26 mouse cellular contexts compared by ENCODE assay signal in genomic region chr7:133569194-133569880, GRCm38 (mm10). TPM values are rescaled to one million over a fixed set of nuclear protein-coding genes. Genes with fewer than 3 reads are reported as not detected.
DNase-seq lines count a peak whose midpoint lies in the region; ATAC-seq lines count a peak whose summit lies in the region.
"Had no signal": no experiment of that assay in that cellular context is flagged by ENCODE, and none has a peak within 500 bp of the region (broad histone marks: within the 10 kb centered on the region; RNA-seq: fewer than 3 reads in every experiment).

No protein-coding gene starts in this region.

- H3K4me1 ChIP-seq in liver, embryonic 11.5 days (replicated peaks; ENCODE audit: control insufficient read depth, insufficient read depth, low read length) = no peaks in the 10 kb centered on the region
- H3K4me1 ChIP-seq in liver, embryonic 12.5 days = peaks cover 15% of the 10 kb centered on the region; the same call in 1 of the 2 replicates
- peaks cover 29% of the 10 kb centered on the region for H3K4me1 ChIP-seq in kidney, embryonic 16.5 days (ENCODE audit: insufficient read depth, low read length)
- H3K4me1 ChIP-seq in limb, embryonic 10.5 days = peaks cover 35% of the 10 kb centered on the region
- no peaks in the 10 kb centered on the region for H3K4me1 ChIP-seq in hindbrain, embryonic 12.5 days
- H3K4me1 ChIP-seq in forebrain, embryonic 11.5 days (replicated peaks; ENCODE audit: control insufficient read depth, insufficient read depth, low read length) = no peaks in the 10 kb centered on the region
- H3K4me1 ChIP-seq: hindbrain, embryonic 10.5 days had no signal

- H3K4me2 ChIP-seq in liver, embryonic 11.5 days = no peak overlapping the region
- no peak overlapping the region for H3K4me2 ChIP-seq in liver, embryonic 12.5 days
- H3K4me2 ChIP-seq in kidney, embryonic 16.5 days (replicated peaks; ENCODE audit: low read depth, low read length) = peak overlapping the region; percentile 46
- no peak overlapping the region for H3K4me2 ChIP-seq in hindbrain, embryonic 12.5 days (replicated peaks)
- H3K4me2 ChIP-seq in forebrain, embryonic 11.5 days (ENCODE audit: low read depth, low read length, severe bottlenecking) = no peak overlapping the region
- H3K4me2 ChIP-seq: limb, embryonic 15.5 days had no signal

- DNase-seq in liver, embryonic 11.5 days (ENCODE audit: low spot score) = peak; percentile 22
- DNase-seq in limb, embryonic 10.5 days (ENCODE audit: low spot score) = peak; percentile 42
- DNase-seq in natural killer cell, adult 2 months (ENCODE audit: low spot score in 2 of 2) = no peak
- no peak for DNase-seq in adrenal gland, postnatal 14 days
- DNase-seq in forebrain, embryonic 11.5 days (ENCODE audit: low spot score) = no peak
- DNase-seq: adrenal gland, postnatal 36 days; B cell, adult 2 months; cerebellum, adult 11-12 months; cerebellum, postnatal 14 days; embryo, embryonic 11 days; gastrocnemius, adult 2 months; liver, postnatal 0 days; retina, postnatal 1 day had no signal

- no peak overlapping the region for H3K9ac ChIP-seq in liver, embryonic 11.5 days (ENCODE audit: low read depth, low read length)
- H3K9ac ChIP-seq in liver, embryonic 12.5 days = no peak overlapping the region
- H3K9ac ChIP-seq in kidney, embryonic 16.5 days (replicated peaks; ENCODE audit: low read length) = no peak overlapping the region
- no peak overlapping the region for H3K9ac ChIP-seq in hindbrain, embryonic 12.5 days
- H3K9ac ChIP-seq in forebrain, embryonic 11.5 days (ENCODE audit: low read length) = no peak overlapping the region
- H3K9ac ChIP-seq: limb, embryonic 15.5 days; liver, postnatal 0 days had no signal

- ATAC-seq in liver, embryonic 11.5 days (replicated peaks; ENCODE audit: low FRiP score) = no peak
- no peak for ATAC-seq in liver, embryonic 12.5 days
- ATAC-seq in kidney, embryonic 16.5 days (ENCODE audit: low FRiP score, low TSS enrichment) = peak; percentile 95
- no peak for ATAC-seq in hindbrain, embryonic 12.5 days (ENCODE audit: low FRiP score)
- ATAC-seq in forebrain, embryonic 11.5 days (replicated peaks; ENCODE audit: low FRiP score) = no peak
- ATAC-seq: liver, postnatal 0 days; midbrain, embryonic 16.5 days had no signal

- WGBS in liver, embryonic 11.5 days = 83% methylated on average over 16 of the region's 16 CpGs
- WGBS in liver, embryonic 12.5 days (ENCODE audit: insufficient replicate concordance) = 76% methylated on average over 16 of the region's 16 CpGs
- WGBS in kidney, embryonic 16.5 days = 14% methylated on average over 16 of the region's 16 CpGs
- 64% methylated on average over 16 of the region's 16 CpGs for WGBS in limb, embryonic 10.5 days
- 91% methylated on average over 16 of the region's 16 CpGs for WGBS in hindbrain, embryonic 12.5 days
- WGBS in forebrain, embryonic 11.5 days = 94% methylated on average over 16 of the region's 16 CpGs

- H3K4me3 ChIP-seq in liver, embryonic 11.5 days (ENCODE audit: low read depth, low read length) = no peak overlapping the region
- H3K4me3 ChIP-seq in liver, embryonic 12.5 days = no peak overlapping the region
- 0 out of 2 replicates have a peak overlapping the region, but pooled peaks have one; percentile 16 for H3K4me3 ChIP-seq in kidney, embryonic 16.5 days (ENCODE audit: low read length)
- no peak overlapping the region for H3K4me3 ChIP-seq in limb, embryonic 10.5 days
- no peak overlapping the region for H3K4me3 ChIP-seq in hindbrain, embryonic 12.5 days
- H3K4me3 ChIP-seq in forebrain, embryonic 11.5 days (ENCODE audit: low read depth, low read length) = no peak overlapping the region
- H3K4me3 ChIP-seq: gastrocnemius, adult 2 months; hindbrain, embryonic 10.5 days; left cerebral cortex, adult 2 months; limb, embryonic 15.5 days; megakaryocyte, embryonic 14.5 days had no signal

- no peaks in the 10 kb centered on the region for H3K27me3 ChIP-seq in liver, embryonic 11.5 days (replicated peaks; ENCODE audit: control insufficient read depth, insufficient read depth, low read length)
- no peaks in the 10 kb centered on the region; the same call in 1 of the 2 replicates for H3K27me3 ChIP-seq in liver, embryonic 12.5 days (replicated peaks)
- H3K27me3 ChIP-seq in kidney, embryonic 16.5 days (ENCODE audit: insufficient read depth, low read length) = no peaks in the 10 kb centered on the region
- H3K27me3 ChIP-seq in limb, embryonic 10.5 days (ENCODE audit: low read depth, poor library complexity, severe bottlenecking) = no peaks in the 10 kb centered on the region
- no peaks in the 10 kb centered on the region for H3K27me3 ChIP-seq in hindbrain, embryonic 12.5 days
- no peaks in the 10 kb centered on the region for H3K27me3 ChIP-seq in forebrain, embryonic 11.5 days (ENCODE audit: control insufficient read depth, insufficient read depth, low read length)
- H3K27me3 ChIP-seq: limb, embryonic 15.5 days had no signal

- no peaks in the 10 kb centered on the region for H3K9me3 ChIP-seq in liver, embryonic 11.5 days (ENCODE audit: control insufficient read depth, low read length)
- H3K9me3 ChIP-seq in liver, embryonic 12.5 days (replicated peaks) = no peaks in the 10 kb centered on the region
- no peaks in the 10 kb centered on the region for H3K9me3 ChIP-seq in kidney, embryonic 16.5 days (ENCODE audit: low read length)
- H3K9me3 ChIP-seq in limb, embryonic 10.5 days (replicated peaks) = no peaks in the 10 kb centered on the region
- H3K9me3 ChIP-seq in hindbrain, embryonic 12.5 days (replicated peaks) = no peaks in the 10 kb centered on the region
- no peaks in the 10 kb centered on the region for H3K9me3 ChIP-seq in forebrain, embryonic 11.5 days (ENCODE audit: control insufficient read depth, low read length)
- H3K9me3 ChIP-seq: hindbrain, embryonic 10.5 days; limb, embryonic 15.5 days; megakaryocyte, embryonic 14.5 days had no signal

- no peaks in the 10 kb centered on the region for H3K36me3 ChIP-seq in liver, embryonic 11.5 days (ENCODE audit: control insufficient read depth, insufficient read depth, low read length)
- H3K36me3 ChIP-seq in liver, embryonic 12.5 days = no peaks in the 10 kb centered on the region
- no peaks in the 10 kb centered on the region for H3K36me3 ChIP-seq in kidney, embryonic 16.5 days (ENCODE audit: insufficient read depth, low read length)
- no peaks in the 10 kb centered on the region for H3K36me3 ChIP-seq in limb, embryonic 10.5 days
- H3K36me3 ChIP-seq in hindbrain, embryonic 12.5 days = no peaks in the 10 kb centered on the region
- H3K36me3 ChIP-seq in forebrain, embryonic 11.5 days (ENCODE audit: control insufficient read depth, insufficient read depth, low read length) = no peaks in the 10 kb centered on the region
- H3K36me3 ChIP-seq: hindbrain, embryonic 10.5 days; limb, embryonic 15.5 days had no signal

- H3K27ac ChIP-seq in liver, embryonic 11.5 days (ENCODE audit: low read depth, low read length) = no peak overlapping the region
- H3K27ac ChIP-seq in liver, embryonic 12.5 days = no peak overlapping the region
- peak overlapping the region; percentile 82 for H3K27ac ChIP-seq in kidney, embryonic 16.5 days (ENCODE audit: low read length)
- no peak overlapping the region for H3K27ac ChIP-seq in limb, embryonic 10.5 days
- H3K27ac ChIP-seq in hindbrain, embryonic 12.5 days = no peak overlapping the region
- no peak overlapping the region for H3K27ac ChIP-seq in forebrain, embryonic 11.5 days (ENCODE audit: low read depth, low read length)
- H3K27ac ChIP-seq: gastrocnemius, adult 2 months; hindbrain, embryonic 10.5 days; left cerebral cortex, adult 2 months; limb, embryonic 15.5 days; stomach, postnatal 0 days had no signal

RNA-seq across cellular contexts. Expression of gene Tex36, which starts 32.6 kb away (rescaled TPM):
- not detected in 2 replicates for polyA plus RNA-seq in liver, embryonic 11.5 days (2014; fragmentation: Nextera tagmentation; extraction: Ambion mirVana)
- polyA plus RNA-seq in liver, embryonic 12.5 days (2016; fragmentation: Nextera tagmentation; extraction: Ambion mirVana) = not detected in 2 replicates
- not detected in 2 replicates for polyA plus RNA-seq in kidney, embryonic 16.5 days (2015; fragmentation: Nextera tagmentation; extraction: Ambion mirVana)
- polyA plus RNA-seq in limb, embryonic 10.5 days (2016; fragmentation: Nextera tagmentation; extraction: Ambion mirVana) = not detected in 2 replicates
- polyA plus RNA-seq in hindbrain, embryonic 12.5 days (2016; fragmentation: Nextera tagmentation; extraction: Ambion mirVana) = not detected in 2 replicates
- total RNA-seq in adrenal gland, postnatal 14 days (2021) = not detected in 2 replicates
- not detected in 2 replicates for polyA plus RNA-seq in forebrain, embryonic 11.5 days (2014; fragmentation: Nextera tagmentation; extraction: Ambion mirVana)
- total RNA-seq: adrenal gland, postnatal 36 days; gastrocnemius, adult 2 months; granulocyte monocyte progenitor cell, adult 5-6 weeks; left cerebral cortex, adult 2 months had no signal
- polyA plus RNA-seq: embryonic facial prominence, embryonic 14.5 days; heart, embryonic 16.5 days; limb, embryonic 15.5 days; liver, postnatal 0 days; midbrain, embryonic 16.5 days; stomach, postnatal 0 days; thymus, postnatal 0 days had no signal

Comparison
In these comparisons a context has a peak if more than half of its experiments do, and no peak if none do; other contexts are left out.
1. DNase-seq: peak in liver, embryonic 11.5 days (single experiment) and limb, embryonic 10.5 days (single experiment); none in natural killer cell, adult 2 months (0 of 2), adrenal gland, postnatal 14 days (single experiment) and forebrain, embryonic 11.5 days (single experiment).